Mouse (Mus musculus) heart, postnatal 0 days (tissue): ENCODE results near the gene Engase.

Source experiments
- CTCF ChIP-seq: IDR thresholded peaks from 2 replicates; pipeline ENCODE4 v1.5.1; 2016; ENCODE audit warnings: antibody characterized with exemption, control low read depth, low read depth
- EP300 ChIP-seq: IDR thresholded peaks from 2 replicates; pipeline ENCODE4 v1.6.1; 2016; ENCODE audit warnings: antibody characterized with exemption, low read depth

DNA sequence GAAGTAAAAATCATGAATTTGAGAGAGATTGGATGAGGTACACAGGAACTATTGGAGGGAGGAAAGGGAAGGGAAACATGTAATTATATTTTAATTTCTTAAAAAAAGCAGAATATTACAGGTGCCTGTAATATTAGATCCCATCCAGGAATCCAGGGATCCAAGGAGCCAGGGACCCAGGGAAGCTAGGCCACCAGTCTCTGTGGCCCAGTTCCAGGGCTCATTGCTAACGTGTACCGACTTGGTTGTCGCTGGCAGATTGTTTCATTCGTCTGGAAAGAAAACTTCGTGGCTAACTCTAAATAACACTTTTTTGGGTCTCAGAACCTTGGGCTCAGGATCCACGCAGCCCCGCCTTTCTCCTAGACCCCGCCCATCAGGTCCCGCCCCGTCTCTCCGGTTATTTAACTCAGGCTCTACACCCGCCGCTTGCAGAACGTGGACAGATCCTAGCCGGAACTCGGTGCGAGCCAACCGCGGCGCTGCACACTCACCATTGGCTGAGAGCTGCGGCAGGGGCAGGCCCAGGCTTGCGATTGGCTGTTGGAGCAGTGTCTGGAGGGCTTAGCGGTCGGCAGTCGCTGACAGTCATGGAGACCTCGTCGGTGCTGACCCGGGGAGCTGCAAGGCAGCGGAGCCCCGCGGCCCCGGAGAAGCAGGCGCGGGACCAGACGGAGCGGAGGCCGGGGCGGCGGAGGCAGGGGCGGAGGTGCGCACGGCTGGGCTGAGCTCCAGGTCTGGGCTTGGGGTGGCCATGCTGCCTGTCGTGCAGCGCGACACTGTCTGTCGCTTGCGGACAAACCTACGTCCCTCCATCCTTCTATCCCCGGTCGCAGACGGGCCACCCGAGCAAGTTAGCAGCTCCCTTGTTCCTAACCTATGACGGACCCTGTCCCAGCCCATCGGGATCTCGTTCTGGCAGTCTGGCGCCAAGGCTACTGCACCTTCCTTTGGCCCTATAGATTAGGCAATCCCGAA is at the start of gene Engase:
- TF ChIP-seq CTCF = no peak
- no peak for TF ChIP-seq EP300
